Mouse (Mus musculus): ENCODE results near the gene Cyp2d10.
"Not testable (repeated sequence)": the region's sequence is repeated elsewhere in the genome, so short reads cannot be mapped to it uniquely, and the experiment has no call there.

The Cyp2d10 gene

DNA sequence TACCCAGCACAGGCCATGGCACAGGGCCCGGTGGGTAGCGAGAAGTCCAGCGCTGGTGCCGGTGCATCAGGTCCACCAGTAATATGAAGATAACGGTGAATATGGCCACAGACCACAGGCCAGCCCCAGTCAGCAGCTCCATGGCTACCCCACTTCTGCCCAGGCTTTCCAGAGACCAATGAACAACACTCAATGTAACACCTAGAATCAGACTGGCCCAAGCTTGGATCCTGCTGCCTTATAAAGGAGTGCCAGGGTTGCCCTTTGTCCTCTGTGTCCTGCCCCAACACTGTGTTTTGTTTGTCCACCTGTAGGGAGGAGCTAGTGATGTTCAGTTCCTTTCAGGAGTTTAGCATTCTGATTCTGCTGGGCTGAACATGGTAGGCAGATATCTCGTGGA is at the start of gene Cyp2d10:
Cyp2d10 (minus strand) TSS at position 215 of the 400 bp plus-strand sequence.
- no peak for DNase-seq (ENCODE audit: low spot score)

DNA sequence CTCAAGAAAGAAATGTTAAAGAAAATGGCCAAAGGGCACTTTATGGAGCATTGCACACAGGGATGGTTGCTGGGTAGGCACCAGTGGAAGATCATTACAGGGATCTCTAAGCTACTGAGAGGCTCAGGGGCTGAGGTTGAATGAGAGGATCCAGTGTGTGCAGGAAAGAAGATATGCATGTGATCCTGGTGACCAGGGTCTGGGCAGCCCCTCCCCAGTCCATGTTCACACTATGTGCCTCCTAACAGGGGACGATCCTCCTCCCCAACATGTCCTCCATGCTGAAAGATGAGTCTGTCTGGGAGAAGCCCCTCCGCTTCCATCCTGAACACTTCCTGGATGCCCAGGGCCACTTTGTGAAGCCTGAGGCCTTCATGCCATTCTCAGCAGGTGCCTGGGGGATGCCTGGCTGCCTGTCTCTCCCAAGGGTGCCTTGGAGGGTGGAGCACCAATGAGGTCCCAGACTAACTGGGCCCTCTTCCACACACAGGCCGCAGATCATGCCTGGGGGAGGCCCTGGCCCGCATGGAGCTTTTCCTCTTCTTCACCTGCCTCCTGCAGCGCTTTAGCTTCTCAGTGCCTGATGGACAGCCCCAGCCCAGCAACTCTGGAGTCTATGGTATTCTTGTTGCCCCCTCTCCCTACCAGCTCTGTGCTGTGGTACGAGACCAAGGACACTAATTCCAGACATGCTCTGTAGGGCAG is 49.2 kb upstream of the Cyp2d10 start:
- not testable (repeated sequence) for DNase-seq (ENCODE audit: low spot score)

DNA sequence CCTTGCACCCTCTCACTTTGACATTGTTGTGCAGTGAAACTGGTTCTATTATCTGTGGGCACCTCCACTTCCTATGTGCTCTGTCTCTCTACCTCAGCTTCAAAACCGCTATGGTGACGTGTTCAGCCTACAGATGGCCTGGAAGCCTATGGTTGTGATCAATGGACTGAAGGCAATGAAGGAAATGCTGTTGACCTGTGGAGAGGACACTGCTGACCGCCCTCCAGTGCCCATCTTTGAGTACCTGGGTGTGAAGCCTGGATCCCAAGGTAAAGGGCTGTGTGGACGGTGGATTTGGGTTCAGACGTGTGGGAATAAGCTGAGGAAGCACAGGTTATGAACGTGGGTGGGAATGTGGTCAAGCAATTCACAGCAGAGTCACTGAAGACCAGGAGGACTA is 46.5 kb upstream of the Cyp2d10 start:
- not testable (repeated sequence) for DNase-seq (ENCODE audit: low spot score)

DNA sequence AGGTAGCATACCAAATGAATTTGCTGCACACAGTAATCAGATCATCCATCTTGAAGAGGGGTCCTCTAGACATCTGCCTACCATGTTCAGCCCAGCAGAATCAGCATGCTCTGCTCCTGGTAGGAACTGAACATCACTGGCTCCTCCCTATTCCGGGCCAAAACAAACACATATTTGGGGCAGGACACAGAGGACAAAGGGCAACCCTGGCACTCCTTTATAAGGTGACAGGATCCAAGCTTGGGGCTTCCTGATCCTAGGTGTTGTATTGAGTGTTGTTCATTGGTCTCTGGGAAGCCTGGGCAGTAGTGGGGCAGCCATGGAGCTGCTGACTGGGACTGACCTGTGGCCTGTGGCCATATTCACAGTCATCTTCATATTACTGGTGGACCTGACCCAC is 45.1 kb upstream of the Cyp2d10 start:
- DNase-seq (ENCODE audit: low spot score): not testable (repeated sequence)

DNA sequence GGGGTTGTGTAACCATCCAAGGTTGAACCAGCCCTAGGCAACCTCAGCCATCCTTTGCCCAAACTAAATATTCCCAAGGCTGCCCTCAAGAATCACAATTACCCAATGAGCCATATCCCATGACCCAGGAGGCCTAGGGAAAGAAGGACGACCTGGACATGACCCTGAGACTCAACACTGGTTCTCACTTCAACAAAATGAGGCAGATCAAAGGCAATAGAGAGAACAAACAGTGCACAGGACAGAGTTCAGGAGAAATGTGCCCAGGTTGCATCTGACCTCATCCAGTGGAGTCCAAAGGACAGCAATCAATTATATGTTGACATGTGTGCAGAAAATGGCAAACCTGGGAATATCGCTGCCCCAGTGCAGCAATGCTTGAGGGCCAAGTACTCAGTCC is 43.0 kb upstream of the Cyp2d10 start:
- DNase-seq (ENCODE audit: low spot score): not testable (repeated sequence)

DNA sequence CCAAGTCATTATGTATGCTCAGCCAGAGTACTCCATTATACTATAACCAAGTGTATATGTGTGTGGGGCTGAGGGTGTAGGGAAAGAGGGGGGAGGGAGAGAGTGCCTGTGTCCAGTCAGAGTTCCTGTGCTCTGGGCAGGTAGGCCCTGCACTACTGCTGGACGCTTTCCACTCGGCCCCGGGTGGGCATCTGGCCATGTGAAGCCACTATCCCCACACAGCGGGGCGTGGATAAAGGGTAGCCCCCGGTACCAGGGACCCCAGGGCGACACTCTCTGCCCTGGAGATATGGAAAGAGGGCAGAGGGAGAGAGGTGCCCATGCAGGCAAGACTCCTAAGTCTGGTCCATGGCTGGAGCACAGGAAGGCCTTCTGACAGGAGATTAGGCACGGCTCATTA is 38.2 kb upstream of the Cyp2d10 start:
- DNase-seq (ENCODE audit: low spot score): no peak

DNA sequence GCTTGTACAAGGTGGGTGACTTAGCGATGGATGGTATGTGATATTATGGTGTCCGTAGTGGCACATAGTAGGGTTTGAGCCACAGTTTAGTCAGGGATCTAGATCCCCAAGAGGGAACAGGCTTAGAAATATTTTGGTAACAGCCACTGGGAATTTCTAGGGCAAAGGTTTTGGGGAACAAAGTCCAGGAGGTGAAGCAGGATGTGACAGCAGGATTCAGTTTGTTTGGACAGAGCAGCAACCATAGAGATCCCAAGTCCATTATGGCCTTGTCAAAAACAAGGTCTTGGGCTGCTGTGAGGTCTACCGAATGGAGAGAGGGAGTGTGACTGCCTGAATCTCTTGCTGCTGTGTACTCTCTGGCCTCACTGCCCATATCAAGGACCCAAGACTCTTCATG is 36.7 kb upstream of the Cyp2d10 start:
- no peak for DNase-seq (ENCODE audit: low spot score)

DNA sequence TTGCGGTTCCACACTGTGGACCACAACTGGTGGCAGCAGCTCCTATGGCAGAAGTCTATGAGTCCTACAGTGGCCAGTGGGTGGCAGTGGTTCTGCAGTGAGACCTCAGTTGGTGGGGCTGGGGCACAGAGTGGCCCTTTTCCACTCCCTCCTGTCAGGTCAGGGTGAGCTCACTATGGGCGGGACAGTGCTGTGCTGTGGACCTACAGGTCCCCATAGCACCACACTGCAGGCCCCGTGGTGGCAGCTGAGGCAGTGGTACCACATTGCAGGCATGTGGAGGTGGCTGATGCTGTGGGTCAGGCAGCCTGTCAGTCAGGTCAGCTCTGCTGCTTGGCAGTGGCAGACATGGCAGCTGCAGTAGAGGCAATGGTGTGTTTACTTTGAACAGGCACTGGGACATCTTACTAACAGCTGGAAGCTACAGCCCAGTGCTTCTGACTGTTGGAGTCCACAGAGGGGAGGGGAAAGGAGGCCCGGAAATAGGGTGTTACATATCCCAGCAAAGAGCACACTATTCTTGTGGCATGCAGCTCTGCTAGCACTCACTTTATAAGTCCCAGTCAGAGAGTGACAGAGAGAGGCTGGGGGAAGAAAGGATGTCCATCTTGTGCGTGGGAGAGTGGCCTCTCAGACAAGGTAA is 31.1 kb upstream of the Cyp2d10 start:
- no peak for DNase-seq (ENCODE audit: low spot score)

DNA sequence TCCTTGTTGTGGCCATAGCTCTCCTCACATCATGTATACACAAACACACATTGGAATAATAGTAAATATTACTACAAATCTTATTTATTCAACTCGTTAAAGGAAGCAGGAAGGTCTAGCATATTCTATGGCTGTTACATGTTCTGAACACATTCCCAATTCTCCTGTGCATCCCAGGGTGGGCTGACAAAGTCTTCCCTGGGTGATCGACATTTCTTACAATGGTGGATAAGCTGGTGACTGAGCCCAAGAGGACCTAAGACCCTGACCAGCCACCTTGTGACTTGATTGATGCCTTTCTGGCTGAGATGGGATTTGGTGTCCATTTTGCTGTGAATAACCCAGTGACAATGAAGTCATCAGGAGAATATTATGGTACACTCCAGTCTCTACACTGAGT is 28.6 kb upstream of the Cyp2d10 start:
- DNase-seq (ENCODE audit: low spot score): no peak

DNA sequence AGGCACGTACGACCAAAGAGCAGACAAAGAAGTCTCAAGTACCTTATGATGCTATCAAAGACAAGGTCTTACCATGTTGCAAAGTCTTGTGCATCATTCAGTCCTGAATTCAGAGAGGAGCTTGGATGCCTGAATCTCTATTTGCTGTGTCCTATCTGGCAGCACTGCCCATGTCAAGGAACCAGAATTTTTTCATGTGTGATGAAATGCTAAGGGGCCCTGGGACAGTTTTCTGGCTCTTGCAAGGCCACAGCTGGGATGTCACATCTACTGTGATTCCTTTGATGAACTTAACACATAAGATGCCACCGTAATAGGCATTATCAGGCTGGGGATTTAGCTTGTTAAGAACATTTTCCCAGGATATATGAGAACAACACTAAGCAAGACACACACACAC is 28.0 kb upstream of the Cyp2d10 start:
- DNase-seq (ENCODE audit: low spot score): no peak

DNA sequence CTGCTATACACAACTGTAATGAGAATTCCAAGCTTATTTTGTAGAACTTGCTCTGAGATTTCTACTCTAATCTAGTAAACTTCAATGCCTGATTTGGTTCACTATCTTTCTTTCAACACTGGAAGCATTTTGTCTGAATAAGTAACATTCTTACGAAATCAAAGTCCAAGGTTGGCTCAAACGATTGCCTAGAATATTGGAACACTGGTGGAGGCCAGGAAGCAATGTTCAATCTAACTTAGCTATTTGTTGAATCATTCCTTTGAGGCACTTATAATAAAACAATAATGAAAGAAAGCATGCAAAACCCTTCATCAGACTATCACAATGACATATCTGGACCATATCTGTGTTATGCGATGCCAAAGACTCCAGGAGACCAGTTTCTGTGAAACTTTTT is 27.5 kb upstream of the Cyp2d10 start:
- DNase-seq (ENCODE audit: low spot score): no peak

DNA sequence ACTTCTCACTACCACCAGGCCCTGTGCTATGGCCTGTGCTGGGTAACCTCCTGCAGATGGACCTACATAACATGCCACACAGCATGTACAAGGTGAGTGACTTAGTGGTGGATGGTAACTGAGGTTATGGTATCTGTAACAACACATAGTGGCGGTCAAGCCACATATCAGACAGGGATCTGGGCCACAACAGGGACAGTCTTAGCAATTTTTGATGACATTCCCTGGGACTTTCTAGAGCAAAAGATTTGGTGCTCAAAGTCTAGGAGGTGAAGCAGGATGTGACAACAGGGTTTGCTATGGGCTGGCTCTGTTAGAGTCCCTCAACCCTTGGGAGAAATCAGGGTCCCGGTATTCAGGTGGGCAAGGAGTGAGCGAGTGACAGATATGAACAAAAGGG is 26.6 kb upstream of the Cyp2d10 start:
- DNase-seq (ENCODE audit: low spot score): no peak

DNA sequence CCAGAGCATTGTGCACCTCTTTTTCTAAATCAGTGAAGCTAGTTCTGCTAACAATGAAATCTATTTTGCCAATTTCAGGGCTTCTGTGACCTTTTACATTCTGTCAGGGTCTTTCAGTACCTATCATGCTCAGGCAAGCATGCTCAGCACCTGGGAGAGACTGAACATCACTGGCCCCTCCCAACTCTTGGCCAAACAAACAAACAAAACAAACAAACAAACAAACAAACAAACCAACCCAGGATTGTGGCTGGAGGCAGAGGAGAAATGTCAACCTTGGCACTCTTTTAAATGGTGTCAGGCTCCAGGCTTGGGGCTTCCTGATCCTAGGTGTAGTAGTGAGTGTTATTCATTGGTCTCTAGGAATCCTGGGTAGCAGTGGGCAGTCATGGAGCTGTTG is 26.1 kb upstream of the Cyp2d10 start, which contains the start of gene Cyp2d9:
Cyp2d9 (plus strand) TSS at position 301 of the 400 bp plus-strand sequence.
- DNase-seq (ENCODE audit: low spot score): no peak

DNA sequence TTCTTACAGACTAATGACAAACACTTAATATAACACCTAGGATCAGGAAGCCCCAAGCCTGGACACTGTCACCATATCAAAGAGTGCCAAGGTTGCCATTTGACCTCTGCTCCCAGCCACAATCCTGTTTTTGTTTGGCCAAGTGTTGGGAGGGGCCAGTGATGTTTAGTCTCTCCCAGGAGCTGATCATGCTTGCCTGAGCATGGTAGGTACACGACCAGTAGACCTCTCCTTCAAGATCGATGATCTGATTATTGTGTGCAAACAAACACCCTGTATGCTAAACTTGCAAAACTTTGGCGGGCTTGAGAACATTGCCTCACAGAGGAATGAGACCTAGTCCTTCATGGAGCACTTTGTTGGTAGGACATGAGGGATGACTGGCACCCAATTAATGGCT is 16.5 kb upstream of the Cyp2d10 start:
- DNase-seq (ENCODE audit: low spot score): no peak

DNA sequence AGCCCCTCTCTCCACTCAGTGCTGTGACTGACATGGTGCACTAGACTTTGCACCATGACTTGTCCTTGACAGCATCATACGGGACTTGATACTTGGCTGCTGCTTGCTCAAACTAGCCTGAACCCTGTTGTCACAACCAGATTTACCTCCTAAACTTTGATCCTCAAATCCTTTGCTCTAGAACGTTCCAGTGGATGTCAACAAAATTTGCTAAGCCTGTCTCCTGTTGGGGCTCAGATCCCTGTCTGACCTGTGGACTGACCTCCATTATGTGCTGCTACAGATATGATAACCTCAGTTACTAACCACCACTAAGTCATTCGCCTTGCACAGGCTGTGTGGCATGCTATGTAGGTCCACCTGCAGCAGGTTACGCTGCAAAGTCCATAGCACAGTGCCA is 15.9 kb upstream of the Cyp2d10 start:
- no peak for DNase-seq (ENCODE audit: low spot score)

DNA sequence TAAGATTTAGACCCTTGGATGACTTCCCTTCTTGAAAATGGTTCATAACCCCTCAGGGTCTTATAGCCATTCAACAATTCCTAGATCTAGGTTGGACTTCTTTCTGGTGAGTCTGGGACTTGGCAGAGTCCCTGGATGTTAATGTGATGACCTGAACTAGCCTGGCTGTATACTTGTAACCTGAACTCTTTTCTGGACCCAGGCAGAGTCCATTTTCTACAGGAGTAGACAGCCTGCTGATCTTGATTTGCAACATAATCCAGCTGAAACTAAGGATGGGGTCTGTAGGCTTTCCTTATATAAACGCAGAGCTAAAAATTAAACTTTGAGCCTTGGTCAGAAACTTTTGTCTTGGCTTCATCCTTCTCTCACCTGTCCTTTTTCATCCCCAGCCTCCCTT is 11.6 kb upstream of the Cyp2d10 start:
- no peak for DNase-seq (ENCODE audit: low spot score)

DNA sequence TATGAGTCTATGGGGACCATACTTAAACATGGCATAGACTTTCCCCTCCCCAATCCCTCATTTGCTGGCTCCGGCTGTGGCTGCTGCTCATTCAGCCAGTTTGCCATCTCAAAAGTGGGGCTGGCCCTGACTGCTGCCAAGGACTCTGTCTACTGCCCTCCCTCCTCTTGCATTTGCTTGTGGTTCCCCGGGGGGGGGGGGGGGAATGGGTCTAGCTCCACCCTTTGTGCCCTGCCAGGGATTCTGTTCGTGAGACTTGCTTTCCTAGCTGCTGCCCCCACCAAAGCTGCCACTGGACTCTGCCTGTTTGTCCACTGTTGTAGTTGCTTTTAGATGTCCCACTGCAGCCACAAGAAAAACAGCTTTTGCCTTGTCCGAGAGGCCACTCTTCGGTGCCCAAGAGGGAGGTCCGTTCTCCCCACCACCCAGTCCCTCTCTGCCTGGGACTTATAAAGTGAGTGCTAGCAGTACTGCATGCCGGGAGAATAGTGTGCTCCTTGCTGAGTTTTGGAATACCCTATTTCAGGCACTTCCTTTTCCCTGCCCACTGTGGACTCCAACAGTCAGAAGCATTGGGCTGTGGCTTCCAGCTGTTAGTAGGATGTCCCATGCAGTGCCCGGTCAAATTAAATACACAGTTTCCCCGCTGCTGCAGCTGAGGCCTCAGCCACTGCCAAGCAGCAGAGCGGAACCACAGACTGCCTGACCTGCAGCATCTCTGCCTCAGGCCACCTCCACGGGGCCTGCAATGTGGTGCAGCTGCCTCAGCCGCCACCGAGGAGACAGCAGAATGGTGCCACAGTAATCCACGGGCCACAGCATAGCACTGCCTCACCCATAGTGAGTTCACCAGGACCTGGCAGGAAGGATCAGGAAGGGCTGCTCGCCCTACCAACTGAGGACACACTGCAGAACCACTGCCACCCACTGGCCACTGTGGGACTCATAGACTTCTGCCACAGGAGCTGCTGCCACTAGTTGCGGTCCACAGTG is 10.1 kb upstream of the Cyp2d10 start:
- peak; percentile 90 for DNase-seq (ENCODE audit: low spot score)

DNA sequence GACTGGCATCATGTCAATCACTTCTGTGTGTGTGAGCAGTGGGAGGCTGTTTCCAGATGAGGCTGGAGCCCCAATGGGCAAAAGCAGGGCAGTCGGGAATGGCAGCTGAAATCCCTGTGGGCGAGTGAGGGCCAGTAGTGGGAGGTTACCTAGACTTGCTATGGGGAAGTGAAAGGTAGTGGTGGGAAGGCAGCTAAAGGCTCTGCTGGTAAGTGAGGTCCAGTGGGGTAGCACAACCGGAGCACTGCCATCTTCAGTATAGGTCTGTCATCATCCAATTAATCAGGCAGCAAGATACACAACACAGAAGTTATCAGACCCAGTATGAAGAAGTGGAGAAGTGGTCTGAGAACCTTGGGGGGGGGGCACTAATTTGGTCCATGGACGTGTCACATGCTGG is 541 bp upstream of the Cyp2d10 start:
- DNase-seq (ENCODE audit: low spot score): no peak

DNA sequence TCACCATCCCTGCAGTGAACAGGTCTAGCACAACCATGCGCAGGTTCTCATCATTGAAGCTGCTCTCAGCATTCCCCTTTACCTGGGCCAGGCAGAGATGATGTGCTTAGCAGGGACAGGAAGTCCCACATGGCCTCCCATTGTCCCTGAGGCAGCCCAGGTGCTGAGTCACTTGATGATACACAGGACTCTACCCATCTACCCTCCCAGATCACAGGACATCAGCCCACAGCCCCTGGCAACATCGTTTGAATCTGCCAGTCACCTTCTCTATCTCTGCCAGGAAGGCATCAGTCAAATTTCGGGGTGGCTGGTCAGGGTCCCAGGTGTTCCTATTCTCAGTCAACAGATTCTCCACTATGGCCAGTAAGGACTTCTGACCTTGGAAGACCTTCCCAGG is 2.8 kb downstream of the Cyp2d10 start:
- DNase-seq (ENCODE audit: low spot score): no peak

DNA sequence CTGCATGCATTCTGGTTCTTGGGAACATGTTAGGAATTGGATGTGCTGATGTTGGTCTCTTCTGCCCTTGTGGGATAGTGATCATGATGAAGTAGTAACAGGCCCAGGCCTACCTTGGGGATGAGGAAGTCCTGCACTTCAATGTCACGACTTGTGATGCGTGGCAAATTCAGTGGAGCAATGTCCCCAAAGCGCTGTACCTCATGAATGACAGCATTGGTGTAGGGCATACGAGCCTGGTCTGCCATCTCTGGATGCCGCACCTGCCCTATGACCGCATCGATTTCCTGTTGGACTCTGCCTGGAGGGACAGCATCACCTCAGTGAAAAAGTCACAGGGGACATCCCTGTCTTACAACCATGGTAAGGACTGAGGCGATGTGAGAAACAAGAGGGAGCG is 3.4 kb downstream of the Cyp2d10 start:
- no peak for DNase-seq (ENCODE audit: low spot score)

DNA sequence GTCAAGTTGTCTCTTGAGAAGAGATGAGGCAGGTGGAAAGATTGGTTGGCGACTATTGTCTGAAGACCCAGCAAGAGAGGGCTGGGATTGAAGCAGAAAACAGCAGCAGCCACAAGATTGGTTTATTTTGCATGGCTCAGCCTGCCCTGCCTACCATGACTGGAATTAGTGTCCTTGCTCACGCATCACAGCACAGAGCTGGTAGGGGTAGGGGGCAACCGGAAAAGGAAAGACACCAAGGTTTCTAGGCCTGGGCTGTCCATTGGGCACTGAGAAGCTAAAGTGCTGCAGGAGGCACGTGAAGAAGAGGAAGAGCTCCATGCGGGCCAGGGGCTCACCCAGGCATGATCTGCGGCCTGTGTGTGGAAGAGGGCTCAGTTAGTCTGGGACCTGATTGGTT is 4.3 kb downstream of the Cyp2d10 start:
- no peak for DNase-seq (ENCODE audit: low spot score)

DNA sequence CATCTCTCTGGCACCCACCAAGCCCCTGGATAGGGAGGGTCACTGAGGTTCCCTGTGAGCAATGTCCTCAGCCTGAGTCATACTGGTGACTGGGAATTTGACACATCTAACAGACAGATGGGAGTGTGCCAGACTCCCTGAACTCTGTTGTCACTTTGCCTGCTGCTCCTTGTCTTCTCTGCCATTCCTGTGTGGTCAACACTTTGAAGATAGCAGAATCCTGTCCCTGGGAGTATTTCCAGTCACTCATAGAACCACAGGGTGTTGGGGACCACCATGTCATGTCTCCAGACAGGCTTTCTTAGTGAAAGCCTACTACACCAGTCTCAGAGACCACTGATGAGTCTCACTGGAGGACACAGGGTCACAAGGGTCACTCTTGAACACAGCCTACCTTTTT is 4.9 kb downstream of the Cyp2d10 start:
- no peak for DNase-seq (ENCODE audit: low spot score)

DNA sequence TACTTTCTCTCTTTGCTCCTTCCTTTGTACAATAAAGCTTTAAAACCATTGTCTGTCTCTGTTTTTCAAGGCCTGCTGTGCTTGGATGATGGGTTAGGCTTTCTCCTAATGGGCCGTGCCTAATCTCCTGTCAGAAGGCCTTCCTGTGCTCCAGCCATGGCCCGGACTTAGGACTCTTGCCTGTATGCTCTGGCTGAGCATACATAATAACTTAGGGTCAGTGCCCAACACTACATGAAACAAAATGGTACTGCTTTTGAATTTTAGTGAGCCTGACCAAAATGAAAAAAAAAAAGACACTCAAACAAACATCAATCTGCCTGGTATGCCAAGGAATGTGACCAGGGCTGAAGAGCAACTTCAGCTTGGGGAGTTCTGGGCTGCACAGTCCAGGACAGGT is 5.5 kb downstream of the Cyp2d10 start:
- no peak for DNase-seq (ENCODE audit: low spot score)
